Mouse (Mus musculus) hematopoietic stem cell, adult 5-6 weeks (primary cell): Measurements from ENCODE around the gene Arl4a. TPM values are rescaled to one million over a fixed set of nuclear protein-coding genes. Genes with fewer than 3 reads are reported as not detected.

Experiments
- ATAC-seq, 2 experiments: fragments of 125-278 bp in 1 of 2; replicated peaks in 1 of 2; 2 replicates each; pipeline ENCODE4 v1.8.0; 2016 to 2017; ENCODE audit warnings: inconsistent platforms in 2 of 2, mild to moderate bottlenecking in 2 of 2, moderate number of reproducible peaks in 2 of 2, low read depth in 1 of 2, moderate TSS enrichment in 1 of 2; ENCODE audit not compliant: low FRiP score in 2 of 2, poor library complexity in 2 of 2, severe bottlenecking in 2 of 2, insufficient read depth in 1 of 2, low TSS enrichment in 1 of 2
- total RNA-seq: library from RNA; stranded (forward); fragments of 172-1452, 232-1000 nt; gene quantifications from 2 replicates; pipeline ENCODE4 v1.2.3, GENCODE M21; 2017

The Arl4a gene
- total RNA-seq, 1 experiment from 2014 or later = 39.1 TPM

DNA sequence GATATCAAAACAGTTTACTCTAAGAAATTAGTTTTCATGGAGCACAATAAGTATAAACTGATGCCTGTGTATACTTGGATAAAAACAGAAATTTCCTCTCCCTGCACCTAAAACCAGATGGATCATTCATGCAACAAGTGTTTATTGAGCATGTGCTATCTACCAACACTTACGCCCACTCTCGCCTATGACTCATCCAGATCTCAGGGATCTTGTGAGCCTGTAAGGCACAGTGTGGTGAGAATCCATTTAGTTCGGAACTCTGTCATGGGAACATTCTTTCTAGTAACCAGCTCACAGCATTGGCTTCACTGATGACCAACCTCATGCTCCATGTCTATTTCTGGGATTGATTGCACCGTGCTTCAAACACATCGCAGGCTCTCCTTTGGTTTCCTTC lies 58.8 kb downstream of the Arl4a start:
- ATAC-seq = no peak

DNA sequence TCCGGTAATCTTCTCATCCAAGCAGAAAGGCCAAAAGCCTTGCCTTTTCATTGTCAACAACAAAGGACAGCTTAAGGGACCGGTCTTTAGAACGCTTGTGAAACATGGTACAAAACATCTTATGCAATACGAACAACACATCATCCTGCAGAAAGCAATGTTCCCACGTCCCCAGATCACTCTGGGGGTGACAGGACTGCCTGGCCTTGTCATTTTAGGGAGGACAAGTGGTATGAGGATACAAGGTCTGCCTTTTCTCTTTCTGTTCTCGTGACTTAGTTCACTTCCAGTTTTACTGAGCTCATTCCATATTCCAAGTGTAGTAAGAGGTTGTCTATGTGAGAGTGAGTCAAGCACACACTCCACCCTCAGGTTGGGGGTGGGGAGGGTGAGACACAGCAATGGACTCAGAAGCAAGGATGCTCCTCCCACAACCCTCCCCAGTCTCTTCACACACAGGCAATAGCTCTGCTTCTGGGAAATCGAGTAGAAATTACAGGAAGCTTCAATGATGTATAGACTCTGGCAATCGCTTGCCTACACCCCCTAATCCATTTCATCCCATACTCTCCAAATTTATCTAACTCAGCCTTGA lies 59.7 kb downstream of the Arl4a start:
- ATAC-seq = no peak

DNA sequence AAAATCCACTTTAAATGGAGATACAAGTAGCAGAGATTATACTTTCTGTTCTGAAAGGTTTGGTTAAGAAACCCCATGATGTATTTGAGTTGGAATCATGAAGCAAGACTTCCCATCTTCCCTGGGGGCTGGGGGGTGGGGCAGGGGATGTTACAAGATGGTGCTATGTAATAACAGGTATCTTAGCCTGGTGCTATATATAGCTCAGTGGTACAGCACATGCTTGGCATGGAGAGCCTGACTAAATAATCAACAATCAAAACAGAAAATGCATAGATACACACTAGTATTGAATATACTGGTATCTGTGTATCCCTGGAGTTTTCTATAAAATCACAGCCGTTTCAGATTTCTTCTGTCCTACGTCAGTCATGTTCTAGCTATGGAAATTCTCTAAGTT lies 61.4 kb downstream of the Arl4a start:
- ATAC-seq = no peak

DNA sequence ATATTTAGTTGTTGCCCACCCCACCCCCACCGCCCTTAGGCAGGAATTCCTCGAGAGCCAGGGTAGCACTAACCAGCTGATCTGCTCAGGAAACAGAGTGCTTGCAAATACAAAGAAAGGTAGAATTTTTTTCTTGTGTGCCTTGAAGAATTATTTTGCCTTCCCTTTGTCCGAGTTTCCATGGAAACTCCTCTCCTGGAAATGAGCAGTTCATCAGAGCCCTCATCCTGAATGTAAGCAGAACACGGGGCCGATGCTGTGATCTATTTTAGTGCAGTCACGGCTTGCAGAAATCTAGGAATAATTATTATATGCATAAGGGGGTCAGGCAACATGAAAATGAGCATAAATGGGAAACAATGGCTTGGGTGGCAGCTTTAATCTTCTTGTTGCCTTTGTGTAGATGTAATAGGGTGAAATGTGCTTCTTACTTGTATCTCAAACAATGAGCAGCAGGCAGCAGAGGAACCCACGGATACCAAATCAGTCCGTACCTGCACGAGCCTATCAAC lies 61.9 kb downstream of the Arl4a start:
- ATAC-seq = no peak

DNA sequence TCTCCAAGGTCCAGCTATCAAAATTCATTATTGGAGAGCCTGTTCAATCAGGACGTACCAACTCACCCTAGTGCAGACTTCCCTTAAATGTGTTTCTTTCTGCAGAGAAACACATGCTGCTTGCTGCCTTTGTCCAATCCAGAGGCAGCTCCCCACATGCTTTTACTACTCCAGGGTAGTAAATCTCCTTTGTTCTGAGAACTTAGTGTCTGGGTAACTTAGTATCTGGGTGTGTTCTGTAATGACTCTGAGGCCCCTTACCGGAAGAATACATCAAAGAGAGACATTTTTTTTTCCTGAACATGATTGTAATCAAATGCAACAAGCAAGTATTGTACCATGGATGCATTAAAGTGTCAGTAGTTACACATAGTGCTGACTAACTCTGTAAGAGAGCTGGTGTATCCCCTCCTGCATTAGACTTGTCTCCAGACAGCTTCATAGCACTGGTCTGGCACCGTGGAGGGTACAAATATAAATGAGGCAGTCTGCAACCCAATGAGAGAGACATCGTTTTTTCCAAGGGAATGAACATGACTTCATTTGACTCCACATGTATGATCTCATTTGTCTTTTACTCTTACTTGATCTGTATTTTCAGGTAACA lies 62.7 kb downstream of the Arl4a start:
- ATAC-seq = no peak

DNA sequence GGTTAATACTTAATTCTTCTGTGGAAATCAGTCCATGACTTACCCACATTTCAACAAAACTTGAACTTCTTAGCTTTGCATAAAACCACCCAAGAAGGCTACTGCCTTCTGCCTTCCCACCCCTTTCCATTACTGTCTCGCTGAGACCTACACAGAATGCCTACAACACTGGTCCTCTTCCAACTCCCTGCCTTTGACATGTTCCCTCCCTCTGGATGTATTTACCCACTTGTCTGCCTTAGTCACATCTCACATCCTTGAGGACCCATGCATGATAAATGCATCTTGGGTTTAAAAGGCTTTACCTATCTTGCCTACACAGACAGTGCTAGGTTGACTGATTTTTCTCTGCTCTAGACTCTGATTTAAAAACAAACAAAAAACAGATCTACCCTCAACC lies 63.6 kb downstream of the Arl4a start:
- no peak for ATAC-seq

DNA sequence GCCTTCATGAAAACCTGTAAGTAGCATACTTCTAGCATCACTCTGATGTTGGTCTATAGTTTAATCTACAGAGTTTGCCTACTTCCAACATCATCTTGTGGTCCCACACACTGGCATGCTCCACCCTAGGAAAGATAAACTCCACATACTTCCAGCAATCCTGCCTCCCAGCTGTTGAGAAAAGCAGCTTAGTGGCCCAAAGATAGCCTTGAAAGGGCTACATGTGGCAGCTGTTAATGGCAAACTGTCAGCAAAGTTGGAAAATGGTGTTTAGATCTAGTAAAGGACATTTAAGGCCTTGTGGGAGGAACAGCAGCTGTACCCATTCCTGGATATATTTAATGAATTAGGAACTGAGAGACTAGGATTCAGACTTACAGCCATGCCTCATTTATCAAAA lies 68.3 kb downstream of the Arl4a start:
- no peak for ATAC-seq

DNA sequence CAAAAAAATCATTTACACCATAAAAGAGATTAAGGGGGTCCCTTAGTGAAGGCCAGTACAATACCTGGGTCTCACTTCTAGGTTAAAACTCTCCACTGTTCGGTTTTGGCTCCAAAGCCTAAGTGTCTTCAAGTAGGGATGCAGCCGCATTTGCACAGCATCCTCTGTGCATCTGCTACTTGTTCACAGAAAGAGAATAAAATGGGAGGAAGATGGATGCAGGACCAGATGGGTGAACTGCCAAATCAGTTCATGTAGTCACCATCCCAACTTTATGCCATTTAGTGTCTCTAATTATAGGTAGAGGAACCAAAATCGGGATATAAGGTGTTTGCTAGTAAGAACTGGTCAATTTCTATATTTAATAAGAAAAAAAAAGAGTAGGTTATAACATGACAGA lies 69.7 kb downstream of the Arl4a start:
- no peak for ATAC-seq

DNA sequence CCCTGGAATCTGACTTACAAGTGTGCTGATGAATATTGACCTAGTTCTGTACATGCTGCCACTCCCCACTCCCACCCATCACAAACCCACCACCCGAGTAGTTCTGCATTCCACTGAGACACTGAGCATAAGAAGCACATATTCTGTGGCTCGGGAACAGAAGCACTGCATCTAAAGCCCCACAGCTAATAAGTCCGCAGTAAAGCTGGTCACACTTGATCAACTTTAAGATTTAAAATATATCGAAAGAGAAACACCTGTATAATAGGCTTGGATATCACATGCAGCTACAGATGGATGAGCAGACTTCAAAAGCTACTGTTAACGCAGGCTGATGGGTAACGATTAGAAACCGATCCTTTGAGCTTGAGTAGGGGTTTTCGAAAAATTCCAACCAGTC lies 78.7 kb downstream of the Arl4a start:
- ATAC-seq = no peak

DNA sequence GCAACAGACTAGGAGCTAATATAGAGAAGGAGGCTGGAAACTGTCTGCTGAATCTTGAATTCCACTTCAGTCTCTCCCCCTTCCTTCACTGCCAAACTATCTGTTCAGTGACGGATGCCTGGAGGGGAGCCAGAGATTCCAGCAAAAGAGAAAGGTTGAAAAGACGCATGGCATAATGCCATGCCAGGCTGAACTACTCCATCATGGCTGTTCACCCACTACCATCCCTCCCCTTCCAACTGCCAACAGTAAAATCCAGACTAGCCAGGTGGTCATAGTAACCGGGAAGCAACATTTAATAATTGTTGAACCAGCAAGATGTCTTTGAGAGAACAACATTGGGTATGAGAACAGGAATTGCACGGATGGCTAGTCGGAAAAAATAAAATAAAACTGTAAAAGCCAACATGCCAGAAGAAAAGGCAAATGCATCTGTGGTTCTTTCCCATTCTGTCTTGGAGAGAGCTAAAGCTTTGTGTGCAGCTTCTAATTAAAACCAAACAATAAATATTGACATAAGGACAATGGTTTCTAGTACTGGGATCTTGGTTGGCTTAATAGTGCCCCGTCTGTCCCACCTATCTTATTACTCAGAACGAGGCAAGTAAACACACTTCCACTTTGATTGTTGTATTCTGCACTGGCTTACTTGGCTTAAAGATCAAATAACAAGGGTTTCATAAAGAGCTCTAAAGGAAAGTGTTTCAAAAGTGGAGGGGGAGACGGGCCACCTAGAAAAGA lies 79.7 kb downstream of the Arl4a start:
- ATAC-seq = no peak

DNA sequence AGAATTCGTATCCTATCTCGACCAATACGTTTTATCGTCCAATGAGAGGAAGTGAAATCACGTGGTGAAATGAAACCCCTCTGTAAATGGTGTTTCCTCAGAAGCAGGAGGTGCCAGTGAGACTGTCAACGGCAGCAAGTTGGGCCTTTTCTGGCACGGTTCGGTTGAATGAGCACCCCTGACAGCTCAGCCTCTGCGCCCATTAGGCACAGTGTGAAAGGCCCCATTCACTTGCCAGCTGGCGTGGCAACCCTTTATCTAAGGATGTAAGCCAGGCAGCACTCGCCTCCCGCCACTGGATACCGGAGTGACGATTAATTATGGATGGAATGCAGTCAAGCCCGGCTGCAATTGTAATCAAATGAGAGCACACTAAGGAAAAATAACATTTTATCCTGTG lies 81.4 kb downstream of the Arl4a start:
- ATAC-seq = no peak

Other genes starting within 250 kb of the Arl4a start
- gene Scin, start 96.2 kb upstream of the Arl4a start, total RNA-seq = 2.4 and 3.7 TPM in 2 replicates
- 1.3 and 1.5 TPM in 2 replicates for gene Lsmem1, start 161.5 kb upstream of the Arl4a start, total RNA-seq
- 161 and 171 TPM in 2 replicates for gene Ifrd1, start 210.5 kb upstream of the Arl4a start, total RNA-seq